Mouse (Mus musculus) hindbrain, embryonic 13.5 days (tissue): ENCODE results near the gene Olfr576. TPM values are rescaled to one million over a fixed set of nuclear protein-coding genes. Genes with fewer than 3 reads are reported as not detected.

Experiments used
- ATAC-seq: fragments of 200-750 bp; cut with Nextera tagmentation; 2 replicates; pipeline ENCODE4 v1.8.0; 2017; ENCODE audit warnings: moderate TSS enrichment; ENCODE audit not compliant: low FRiP score
- H3K27ac ChIP-seq: fragments of 300-500 bp; sonication (generic); 2 replicates; pipeline ENCODE4 v1.5.1; 2015; ENCODE audit warnings: inconsistent platforms, mild to moderate bottlenecking, moderate library complexity
- H3K27me3 ChIP-seq: fragments of 300-500 bp; sonication (generic); 2 replicates; pipeline ENCODE4 v1.6.1; 2015; ENCODE audit warnings: mild to moderate bottlenecking, inconsistent platforms
- H3K36me3 ChIP-seq: fragments of 300-500 bp; sonication (generic); 2 replicates; pipeline ENCODE4 v1.6.1; 2015; ENCODE audit warnings: mild to moderate bottlenecking, inconsistent platforms
- H3K4me1 ChIP-seq: fragments of 300-500 bp; sonication (generic); replicated peaks from 2 replicates; pipeline ENCODE4 v1.6.1; 2015; ENCODE audit warnings: inconsistent platforms
- H3K4me2 ChIP-seq: fragments of 300-500 bp; sonication (generic); 2 replicates; pipeline ENCODE4 v1.6.1; 2015; ENCODE audit warnings: inconsistent platforms, mild to moderate bottlenecking, moderate library complexity
- H3K4me3 ChIP-seq: fragments of 300-500 bp; sonication (generic); 2 replicates; pipeline ENCODE4 v1.5.1; 2015; ENCODE audit warnings: mild to moderate bottlenecking, inconsistent platforms
- H3K9ac ChIP-seq: fragments of 300-500 bp; sonication (generic); 2 replicates; pipeline ENCODE4 v1.6.1; 2015; ENCODE audit warnings: mild to moderate bottlenecking, inconsistent platforms
- H3K9me3 ChIP-seq: fragments of 300-500 bp; sonication (generic); 2 replicates; pipeline ENCODE4 v1.6.1; 2016; ENCODE audit warnings: inconsistent platforms
- WGBS: fragments of 180-500 bp; shearing (Covaris S2); methylation state at CpG from one replicate; pipeline ENCODE4 v1.1.7; 2015; 5-methylcytosine and 5-hydroxymethylcytosine counted together
- polyA plus RNA-seq: library from polyadenylated mRNA; unstranded; fragments of >200 nt; fragmentation: Nextera tagmentation; extraction: Ambion mirVana; gene quantifications from 2 replicates; pipeline ENCODE4 v1.2.1, GENCODE M21; 2015

The Olfr576 gene
- polyA plus RNA-seq, 1 experiment from 2014 or later = not detected

GRCm38 (mm10) chr7:102958593-102958992 is 3.9 kb upstream of the Olfr576 start, which contains the start of gene Olfr575:
Gene Olfr575 (minus strand): TSS chr7:102958775.
- no peaks in the 10 kb centered on the region for H3K36me3 ChIP-seq
- H3K4me3 ChIP-seq = no peak within 1 kb of the TSS
- no peak within 1 kb of the TSS for H3K9ac ChIP-seq
- no peaks in the 10 kb centered on the region for H3K4me1 ChIP-seq
- no peak within 1 kb of the TSS for H3K27ac ChIP-seq
- WGBS = 78% methylated on average over 1 of the region's 1 CpGs
- no peak within 1 kb of the TSS for H3K4me2 ChIP-seq
- no peaks in the 10 kb centered on the region for H3K9me3 ChIP-seq
- H3K27me3 ChIP-seq = no peaks in the 10 kb centered on the region
- ATAC-seq = no peak

- Histone ChIP-seq H3K4me2 (no peak overlapping the region), H3K9ac (no peak overlapping the region), H3K4me1 (no peaks in the 10 kb centered on the region), H3K9me3 (no peaks in the 10 kb centered on the region), H3K4me3 (no peak overlapping the region), H3K36me3 (no peaks in the 10 kb centered on the region), H3K27ac (no peak overlapping the region), H3K27me3 (no peaks in the 10 kb centered on the region)
- no peak for ATAC-seq
- 46% methylated on average over 1 of the region's 1 CpGs for WGBS
Measured at GRCm38 (mm10) chr7:102974399-102974798, 11.9 kb downstream of the Olfr576 start.

- no peaks in the 10 kb centered on the region for H3K9me3 ChIP-seq
- no peak within 1 kb of the TSS for H3K4me2 ChIP-seq
- no peak within 1 kb of the TSS for H3K9ac ChIP-seq
- no peak within 1 kb of the TSS for H3K4me3 ChIP-seq
- H3K27me3 ChIP-seq = no peaks in the 10 kb centered on the region
- H3K4me1 ChIP-seq = no peaks in the 10 kb centered on the region
- ATAC-seq = no peak
- no peak within 1 kb of the TSS for H3K27ac ChIP-seq
- WGBS = 85% methylated on average over 2 of the region's 2 CpGs
- H3K36me3 ChIP-seq = no peaks in the 10 kb centered on the region
Measured at GRCm38 (mm10) chr7:102975843-102976242, 13.4 kb downstream of the Olfr576 start, which contains the start of gene Olfr577. Gene Olfr577 (minus strand): TSS chr7:102975943.

GRCm38 (mm10) chr7:102989224-102989623 is 26.8 kb downstream of the Olfr576 start, which contains the start of gene Olfr578:
Gene Olfr578 (minus strand): TSS chr7:102989324.
- Histone ChIP-seq H3K9me3 (no peaks in the 10 kb centered on the region), H3K27me3 (no peaks in the 10 kb centered on the region), H3K9ac (no peak within 1 kb of the TSS), H3K27ac (no peak within 1 kb of the TSS), H3K4me3 (no peak within 1 kb of the TSS), H3K36me3 (no peaks in the 10 kb centered on the region), H3K4me2 (no peak within 1 kb of the TSS), H3K4me1 (no peaks in the 10 kb centered on the region)
- ATAC-seq = no peak
- 80% methylated on average over 3 of the region's 3 CpGs for WGBS

Other genes with a start within 250 kb of the Olfr576 start
- not detected in 2 replicates for gene Olfr33, start 243.6 kb upstream of the Olfr576 start, polyA plus RNA-seq
- gene Olfr559, start 235.2 kb upstream of the Olfr576 start, polyA plus RNA-seq = not detected in 2 replicates
- gene Olfr560, start 203.3 kb upstream of the Olfr576 start, polyA plus RNA-seq = not detected in 2 replicates
- 0.09 and 0.10 TPM in 2 replicates for gene Olfr78, start 203.2 kb upstream of the Olfr576 start, polyA plus RNA-seq
- gene Olfr561, start 191.4 kb upstream of the Olfr576 start, polyA plus RNA-seq = not detected in 2 replicates
- not detected in 2 replicates for gene Olfr564, start 159.2 kb upstream of the Olfr576 start, polyA plus RNA-seq
- not detected in 2 replicates for gene Olfr566, start 103.9 kb upstream of the Olfr576 start, polyA plus RNA-seq
- gene Olfr568, start 85.5 kb upstream of the Olfr576 start, polyA plus RNA-seq = not detected in 2 replicates
- gene Olfr569, start 71.8 kb upstream of the Olfr576 start, polyA plus RNA-seq = not detected in 2 replicates
- gene Olfr570, start 68.1 kb upstream of the Olfr576 start, polyA plus RNA-seq = not detected in 2 replicates
- gene Olfr571, start 45.1 kb upstream of the Olfr576 start, polyA plus RNA-seq = not detected in 2 replicates
- gene Olfr572, start 38.3 kb upstream of the Olfr576 start, polyA plus RNA-seq = not detected in 2 replicates
- not detected in 2 replicates for gene Olfr573-ps1, start 20.1 kb upstream of the Olfr576 start, polyA plus RNA-seq
- not detected in 2 replicates for gene Olfr574, start 14.2 kb upstream of the Olfr576 start, polyA plus RNA-seq
- not detected in 2 replicates for gene Olfr575, start 3.9 kb upstream of the Olfr576 start, polyA plus RNA-seq
- gene Olfr577, start 13.3 kb downstream of the Olfr576 start, polyA plus RNA-seq = not detected in 2 replicates
- not detected in 2 replicates for gene Olfr578, start 26.7 kb downstream of the Olfr576 start, polyA plus RNA-seq
- not detected in 2 replicates for gene Olfr582, start 75.4 kb downstream of the Olfr576 start, polyA plus RNA-seq
- gene Olfr583, start 88.6 kb downstream of the Olfr576 start, polyA plus RNA-seq = not detected in 2 replicates
- not detected in 2 replicates for gene Olfr584, start 119.2 kb downstream of the Olfr576 start, polyA plus RNA-seq
- not detected in 2 replicates for gene Olfr585, start 135.1 kb downstream of the Olfr576 start, polyA plus RNA-seq
- gene Olfr586, start 163.0 kb downstream of the Olfr576 start, polyA plus RNA-seq = not detected in 2 replicates
- gene Olfr588-ps1, start 178.2 kb downstream of the Olfr576 start, polyA plus RNA-seq = not detected in 2 replicates
- gene Olfr589, start 193.7 kb downstream of the Olfr576 start, polyA plus RNA-seq = not detected in 2 replicates
- gene Olfr591, start 215.7 kb downstream of the Olfr576 start, polyA plus RNA-seq = not detected in 2 replicates
- gene Olfr592, start 222.1 kb downstream of the Olfr576 start, polyA plus RNA-seq = not detected in 2 replicates
- gene Olfr593, start 249.2 kb downstream of the Olfr576 start, polyA plus RNA-seq = not detected in 2 replicates